Mouse (Mus musculus): ENCODE data around the gene Clcnkb. TPM values are rescaled to one million over a fixed set of nuclear protein-coding genes. Genes with fewer than 3 reads are reported as not detected.

The Clcnkb gene
- total and polyA plus RNA-seq, 3 experiments: not detected

GRCm38 (mm10) chr4:141400171-141400570 is 15.6 kb downstream of the Clcnkb start:
- TF ChIP-seq POLR2A (IDR thresholded peaks at IDR 0.05; ENCODE audit: control insufficient read depth in 1 of 2, insufficient read depth in 1 of 2, low read depth in 1 of 2, low read length in 2 of 2, poor library complexity in 1 of 2) (no peak), POLR2AphosphoS2 (IDR thresholded peaks at IDR 0.05; ENCODE audit: low read length) (no peak), ETS1 (IDR thresholded peaks at IDR 0.05; ENCODE audit: low read depth, low read length) (no peak), ZKSCAN1 (IDR thresholded peaks at IDR 0.05; ENCODE audit: low read depth, low read length) (no peak), TBP (IDR thresholded peaks at IDR 0.05; ENCODE audit: low read depth, low read length) (no peak), TCF12 (IDR thresholded peaks at IDR 0.05; ENCODE audit: low read depth, low read length) (no peak)
- no peaks in the 10 kb centered on the region for H3K9me3 ChIP-seq (replicated peaks; ENCODE audit: insufficient read depth, low read length)
- H3K36me3 ChIP-seq (ENCODE audit: control insufficient read depth in 1 of 2, insufficient read depth in 2 of 2, low read length in 2 of 2): no peaks in the 10 kb centered on the region
- H3K4me3 ChIP-seq (ENCODE audit: control insufficient read depth in 1 of 2, insufficient read depth in 1 of 2, low read depth in 2 of 2, low read length in 2 of 2): no peak overlapping the region
- H3K9ac ChIP-seq (ENCODE audit: control insufficient read depth, low read depth, low read length, poor library complexity, severe bottlenecking): no peak overlapping the region
- H3K4me1 ChIP-seq (ENCODE audit: control insufficient read depth in 1 of 2, insufficient read depth in 2 of 2, low read length in 2 of 2): no peaks in the 10 kb centered on the region
- no peak for DNase-seq (ENCODE audit: low read depth, low spot score)
- H3K79me2 ChIP-seq (ENCODE audit: control insufficient read depth, insufficient read depth, low read length, poor library complexity): no peaks in the 10 kb centered on the region
- H3K27me3 ChIP-seq (ENCODE audit: control insufficient read depth in 1 of 2, insufficient read depth in 2 of 2, low read length in 2 of 2): peaks cover 0 to 3% of the 10 kb centered on the region in 2 experiments; a peak in 2 of 4 replicates
- no peak overlapping the region for H3K27ac ChIP-seq (ENCODE audit: control insufficient read depth, low read depth, low read length)

DNA sequence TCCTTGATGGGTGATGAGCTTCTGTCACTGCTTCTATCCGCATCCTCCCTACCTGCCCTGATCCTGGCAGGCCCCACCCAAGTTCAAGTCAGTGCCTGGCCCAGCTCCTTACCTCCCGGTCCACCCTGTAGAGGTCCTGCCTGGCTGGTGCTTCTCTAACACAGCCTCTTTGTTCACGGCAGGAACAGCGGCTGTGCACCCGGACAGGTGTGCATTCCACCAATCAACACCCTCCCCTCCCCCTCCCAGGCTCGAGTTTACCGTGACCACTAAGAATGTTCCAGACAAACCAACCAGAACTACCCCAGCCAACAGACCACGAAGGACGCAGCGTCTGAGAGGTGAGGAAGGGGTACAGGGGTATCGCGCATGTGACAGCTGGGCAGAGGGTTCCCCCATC is 17.3 kb downstream of the Clcnkb start, which contains the start of gene Clcnka:
TSS of gene Clcnka (minus strand) at position 180 of the 400 bp plus-strand sequence.
- Histone ChIP-seq H3K4me1 (ENCODE audit: control insufficient read depth in 1 of 2, insufficient read depth in 2 of 2, low read length in 2 of 2) (no peaks in the 10 kb centered on the region), H3K9me3 (replicated peaks; ENCODE audit: insufficient read depth, low read length) (no peaks in the 10 kb centered on the region), H3K79me2 (ENCODE audit: control insufficient read depth, insufficient read depth, low read length, poor library complexity) (no peaks in the 10 kb centered on the region), H3K27me3 (ENCODE audit: control insufficient read depth in 1 of 2, insufficient read depth in 2 of 2, low read length in 2 of 2) (peaks cover 0 to 3% of the 10 kb centered on the region in 2 experiments; a peak in 2 of 4 replicates), H3K27ac (ENCODE audit: control insufficient read depth, low read depth, low read length) (no peak within 1 kb of the TSS), H3K36me3 (ENCODE audit: control insufficient read depth in 1 of 2, insufficient read depth in 2 of 2, low read length in 2 of 2) (no peaks in the 10 kb centered on the region), H3K9ac (ENCODE audit: control insufficient read depth, low read depth, low read length, poor library complexity, severe bottlenecking) (no peak within 1 kb of the TSS), H3K4me3 (ENCODE audit: control insufficient read depth in 1 of 2, insufficient read depth in 1 of 2, low read depth in 2 of 2, low read length in 2 of 2) (no peak within 1 kb of the TSS)
- TF ChIP-seq USF2 (IDR thresholded peaks at IDR 0.05; ENCODE audit: borderline replicate concordance in 1 of 2, insufficient read depth in 1 of 2, low read depth in 1 of 2, low read length in 2 of 2): no peak
- no peak for TF ChIP-seq HCFC1 (IDR thresholded peaks at IDR 0.05; ENCODE audit: low read depth, low read length)
- no peak for TF ChIP-seq ZC3H11A (IDR thresholded peaks at IDR 0.05; ENCODE audit: low read depth, low read length)
- TF ChIP-seq MYB (IDR thresholded peaks at IDR 0.05; ENCODE audit: low read depth, low read length): no peak
- TF ChIP-seq POLR2AphosphoS5 (IDR thresholded peaks at IDR 0.05; ENCODE audit: borderline replicate concordance, low read depth, low read length): no peak
- TF ChIP-seq E2F4 (IDR thresholded peaks at IDR 0.05; ENCODE audit: borderline replicate concordance, low read depth, low read length): no peak
- TF ChIP-seq CHD1 (IDR thresholded peaks at IDR 0.05; ENCODE audit: low read depth, low read length): no peak
- no peak for TF ChIP-seq USF1 (IDR thresholded peaks at IDR 0.05; ENCODE audit: low read depth, low read length)
- TF ChIP-seq NELFE (IDR thresholded peaks at IDR 0.05; ENCODE audit: low read depth, low read length): no peak
- TF ChIP-seq TAL1 (IDR thresholded peaks at IDR 0.05; ENCODE audit: low read length): no peak
- TF ChIP-seq ETS1 (IDR thresholded peaks at IDR 0.05; ENCODE audit: low read depth, low read length): no peak
- no peak for TF ChIP-seq MEF2A (IDR thresholded peaks at IDR 0.05; ENCODE audit: extremely low read depth, insufficient replicate concordance, low read depth, low read length, poor library complexity, severe bottlenecking)
- DNase-seq (ENCODE audit: low read depth, low spot score): no peak
